Mouse (Mus musculus): ENCODE measurements around the gene Fry. TPM values are rescaled to one million over a fixed set of nuclear protein-coding genes. Genes with fewer than 3 reads are reported as not detected.
A peak's percentile ranks its signal among the peaks of the same experiment; 100 is the strongest.

Fry gene
- polyA plus RNA-seq, 1 experiment from 2014 or later, result 22.4 TPM

DNA sequence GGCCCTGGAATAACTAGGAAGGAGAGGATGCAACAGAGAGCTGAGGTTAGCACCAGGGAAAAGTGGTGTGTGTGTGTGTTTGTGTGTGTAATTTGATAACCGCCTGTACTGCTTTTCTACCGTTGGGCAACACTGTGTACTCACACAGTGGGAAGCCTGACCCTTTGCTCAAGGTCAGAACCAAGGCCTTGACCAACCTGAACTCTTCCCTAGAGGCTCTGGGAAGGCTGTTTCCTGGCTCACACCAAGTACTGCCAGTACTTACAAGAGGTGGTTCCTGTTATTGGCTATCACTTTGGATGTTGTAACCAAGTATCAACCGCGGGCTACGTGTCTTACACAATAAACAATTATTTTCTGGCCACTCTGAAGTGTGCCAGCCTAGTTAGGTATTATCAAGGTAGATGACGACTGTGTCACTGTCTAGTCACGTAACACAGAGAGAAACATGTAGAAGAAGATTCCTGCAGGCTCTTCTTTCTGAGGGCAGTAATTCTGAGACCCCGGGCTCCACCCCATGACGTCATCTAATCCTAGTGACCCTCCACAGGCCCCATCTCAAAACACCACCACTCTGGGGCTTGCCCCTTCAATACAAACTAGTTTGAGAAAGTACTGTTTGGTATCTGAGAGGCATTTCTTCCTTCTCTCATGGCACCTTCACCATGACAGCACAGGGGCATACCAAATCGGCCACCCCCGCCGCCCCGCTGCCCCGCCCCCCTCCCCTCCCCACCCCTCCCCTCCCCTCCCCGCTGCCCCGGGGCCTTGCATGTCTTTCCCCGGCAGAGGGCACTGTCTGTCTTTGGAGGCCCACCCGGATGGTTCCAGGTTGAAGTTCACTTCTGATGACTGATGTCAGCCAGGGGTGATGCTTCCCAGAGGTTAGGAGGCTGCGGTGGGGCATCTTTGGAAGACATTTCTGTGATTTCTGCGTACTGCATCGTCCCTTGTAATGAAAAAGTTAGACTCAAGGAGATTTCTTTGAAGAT is 114.0 kb downstream of the Fry start:
- Histone ChIP-seq H3K27ac (ENCODE audit: low read depth, low read length) (no peak overlapping the region), H3K9ac (ENCODE audit: low read depth, low read length) (no peak overlapping the region), H3K4me1 (replicated peaks; ENCODE audit: control insufficient read depth, insufficient read depth, low read length) (no peaks in the 10 kb centered on the region), H3K36me3 (ENCODE audit: control insufficient read depth, insufficient read depth, low read length) (no peaks in the 10 kb centered on the region), H3K4me2 (replicated peaks; ENCODE audit: low read depth, low read length) (no peak overlapping the region), H3K4me3 (ENCODE audit: low read depth, low read length) (no peak overlapping the region), H3K27me3 (ENCODE audit: control insufficient read depth, insufficient read depth, low read length) (no peaks in the 10 kb centered on the region), H3K9me3 (ENCODE audit: control insufficient read depth, low read length) (no peaks in the 10 kb centered on the region)
- DNase-seq (ENCODE audit: low spot score) (peak; percentile 61), ATAC-seq (ENCODE audit: low FRiP score) (peak; percentile 74)
- 47% methylated on average over 14 of the region's 21 CpGs for WGBS

GRCm38 (mm10) chr5:150233154-150233886 is 114.9 kb downstream of the Fry start:
- 62% methylated on average over 17 of the region's 17 CpGs for WGBS
- no peak overlapping the region for H3K4me2 ChIP-seq (replicated peaks; ENCODE audit: low read depth, low read length)

DNA sequence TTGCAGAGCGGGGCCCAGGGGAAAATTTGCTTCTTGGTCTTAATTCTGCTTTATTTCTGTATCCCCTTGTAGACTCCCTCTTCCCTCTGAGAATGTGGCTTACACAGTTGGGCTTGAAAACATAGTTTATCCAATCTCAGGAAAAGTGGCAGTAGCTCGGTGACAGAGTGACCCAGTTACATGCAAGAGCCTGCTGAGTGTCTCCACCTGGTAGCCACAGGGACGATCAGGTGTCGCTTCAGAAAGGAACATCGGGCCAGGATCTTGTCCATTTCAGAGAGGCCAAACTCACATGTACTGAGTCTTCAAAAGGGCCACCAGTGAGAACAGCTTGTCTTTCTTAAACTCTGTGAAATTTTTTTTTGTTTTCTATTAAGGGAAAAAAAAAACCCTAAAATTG is 117.5 kb downstream of the Fry start:
- ATAC-seq (ENCODE audit: low FRiP score), result no peak
- no peak overlapping the region for H3K4me3 ChIP-seq (ENCODE audit: low read depth, low read length)
- no peak overlapping the region for H3K4me2 ChIP-seq (replicated peaks; ENCODE audit: low read depth, low read length)
- no peak overlapping the region for H3K9ac ChIP-seq (ENCODE audit: low read depth, low read length)
- no peak for DNase-seq (ENCODE audit: low spot score)
- no peak overlapping the region for H3K27ac ChIP-seq (ENCODE audit: low read depth, low read length)
- H3K4me1 ChIP-seq (replicated peaks; ENCODE audit: control insufficient read depth, insufficient read depth, low read length), result no peaks in the 10 kb centered on the region
- no peaks in the 10 kb centered on the region for H3K9me3 ChIP-seq (ENCODE audit: control insufficient read depth, low read length)
- H3K27me3 ChIP-seq (ENCODE audit: control insufficient read depth, insufficient read depth, low read length), result no peaks in the 10 kb centered on the region
- 92% methylated on average over 5 of the region's 5 CpGs for WGBS
- H3K36me3 ChIP-seq (ENCODE audit: control insufficient read depth, insufficient read depth, low read length), result no peaks in the 10 kb centered on the region

More at GRCm38 (mm10) chr5:150233154-150233886, 114.9 kb downstream of the Fry start:
- Histone ChIP-seq H3K4me3 (ENCODE audit: low read depth, low read length) (no peak overlapping the region), H3K27me3 (ENCODE audit: control insufficient read depth, insufficient read depth, low read length) (no peaks in the 10 kb centered on the region), H3K9ac (ENCODE audit: low read depth, low read length) (no peak overlapping the region), H3K27ac (ENCODE audit: low read depth, low read length) (no peak overlapping the region), H3K9me3 (ENCODE audit: control insufficient read depth, low read length) (no peaks in the 10 kb centered on the region), H3K36me3 (ENCODE audit: control insufficient read depth, insufficient read depth, low read length) (no peaks in the 10 kb centered on the region), H3K4me1 (replicated peaks; ENCODE audit: control insufficient read depth, insufficient read depth, low read length) (no peaks in the 10 kb centered on the region)
- ATAC-seq (ENCODE audit: low FRiP score), result peak; percentile 69
- DNase-seq (ENCODE audit: low spot score), result peak; percentile 74

- Histone ChIP-seq H3K4me3 (ENCODE audit: low read depth, low read length) (no peak overlapping the region), H3K9ac (ENCODE audit: low read depth, low read length) (no peak overlapping the region), H3K4me1 (replicated peaks; ENCODE audit: control insufficient read depth, insufficient read depth, low read length) (no peaks in the 10 kb centered on the region), H3K27me3 (ENCODE audit: control insufficient read depth, insufficient read depth, low read length) (no peaks in the 10 kb centered on the region), H3K36me3 (ENCODE audit: control insufficient read depth, insufficient read depth, low read length) (no peaks in the 10 kb centered on the region), H3K9me3 (ENCODE audit: control insufficient read depth, low read length) (no peaks in the 10 kb centered on the region), H3K4me2 (replicated peaks; ENCODE audit: low read depth, low read length) (no peak overlapping the region), H3K27ac (ENCODE audit: low read depth, low read length) (no peak overlapping the region)
- ATAC-seq (ENCODE audit: low FRiP score) (no peak), DNase-seq (ENCODE audit: low spot score) (no peak)
Observed at GRCm38 (mm10) chr5:150236597-150236996, 118.2 kb downstream of the Fry start.

- DNase-seq (ENCODE audit: low spot score), result no peak
- WGBS, result 92% methylated on average over 9 of the region's 9 CpGs
Observed at GRCm38 (mm10) chr5:150241638-150242037, 123.2 kb downstream of the Fry start.

DNA sequence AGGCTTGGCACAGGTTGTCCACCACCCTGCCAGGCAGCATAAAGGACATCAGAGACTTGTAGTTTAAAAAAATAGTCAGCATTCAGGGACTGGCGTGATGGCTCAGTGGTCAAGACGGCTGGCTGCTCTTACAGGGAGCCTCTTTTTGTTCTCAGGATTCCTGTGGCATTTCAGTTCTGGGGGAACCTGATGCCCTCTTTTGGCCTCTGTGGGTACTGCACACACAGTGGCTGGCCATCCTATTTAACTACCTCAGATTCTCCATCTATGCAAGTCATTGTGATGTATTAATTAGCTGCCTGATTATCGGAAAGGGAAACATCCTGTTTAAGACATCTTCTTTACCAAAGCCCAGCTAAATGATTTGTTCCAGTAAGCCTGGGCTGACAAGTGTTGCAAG is 128.3 kb downstream of the Fry start:
- H3K27ac ChIP-seq (ENCODE audit: low read depth, low read length), result no peak overlapping the region
- H3K27me3 ChIP-seq (ENCODE audit: control insufficient read depth, insufficient read depth, low read length), result no peaks in the 10 kb centered on the region
- ATAC-seq (ENCODE audit: low FRiP score), result no peak
- H3K36me3 ChIP-seq (ENCODE audit: control insufficient read depth, insufficient read depth, low read length), result no peaks in the 10 kb centered on the region
- H3K9ac ChIP-seq (ENCODE audit: low read depth, low read length), result no peak overlapping the region
- peak; percentile 22 for DNase-seq (ENCODE audit: low spot score)
- WGBS, result 83% methylated on average over 3 of the region's 3 CpGs
- H3K4me1 ChIP-seq (replicated peaks; ENCODE audit: control insufficient read depth, insufficient read depth, low read length), result no peaks in the 10 kb centered on the region
- H3K9me3 ChIP-seq (ENCODE audit: control insufficient read depth, low read length), result no peaks in the 10 kb centered on the region
- no peak overlapping the region for H3K4me2 ChIP-seq (replicated peaks; ENCODE audit: low read depth, low read length)
- no peak overlapping the region for H3K4me3 ChIP-seq (ENCODE audit: low read depth, low read length)

More at GRCm38 (mm10) chr5:150241638-150242037, 123.2 kb downstream of the Fry start:
- Histone ChIP-seq H3K4me2 (replicated peaks; ENCODE audit: low read depth, low read length) (no peak overlapping the region), H3K36me3 (ENCODE audit: control insufficient read depth, insufficient read depth, low read length) (no peaks in the 10 kb centered on the region), H3K27me3 (ENCODE audit: control insufficient read depth, insufficient read depth, low read length) (no peaks in the 10 kb centered on the region), H3K9ac (ENCODE audit: low read depth, low read length) (no peak overlapping the region), H3K9me3 (ENCODE audit: control insufficient read depth, low read length) (no peaks in the 10 kb centered on the region), H3K4me1 (replicated peaks; ENCODE audit: control insufficient read depth, insufficient read depth, low read length) (no peaks in the 10 kb centered on the region), H3K4me3 (ENCODE audit: low read depth, low read length) (no peak overlapping the region), H3K27ac (ENCODE audit: low read depth, low read length) (no peak overlapping the region)
- no peak for ATAC-seq (ENCODE audit: low FRiP score)

DNA sequence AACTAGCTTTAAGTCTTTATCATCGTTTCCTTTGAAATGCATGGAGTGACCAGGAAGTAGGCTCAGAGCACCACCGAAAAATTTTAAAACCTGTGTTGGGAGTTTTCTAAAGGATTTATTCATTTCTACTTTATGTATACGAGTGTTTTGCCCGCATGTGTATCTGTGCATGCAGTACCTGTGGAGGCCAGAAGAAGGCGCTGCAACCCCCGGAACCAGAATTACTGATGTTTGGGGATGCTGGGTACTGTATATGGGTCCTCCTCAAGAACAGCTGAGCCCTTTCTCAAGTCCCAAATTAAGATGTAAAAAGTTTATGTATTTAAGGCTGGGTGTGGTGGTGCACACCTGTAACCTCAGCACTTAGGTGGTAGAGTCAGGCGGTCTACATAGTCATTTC is 139.3 kb downstream of the Fry start:
- peak; percentile 11 for DNase-seq (ENCODE audit: low spot score)
- ATAC-seq (ENCODE audit: low FRiP score), result no peak
- no peak overlapping the region for H3K9ac ChIP-seq (ENCODE audit: low read depth, low read length)
- H3K27me3 ChIP-seq (ENCODE audit: control insufficient read depth, insufficient read depth, low read length), result no peaks in the 10 kb centered on the region
- no peak overlapping the region for H3K4me2 ChIP-seq (replicated peaks; ENCODE audit: low read depth, low read length)
- no peaks in the 10 kb centered on the region for H3K4me1 ChIP-seq (replicated peaks; ENCODE audit: control insufficient read depth, insufficient read depth, low read length)
- H3K4me3 ChIP-seq (ENCODE audit: low read depth, low read length), result no peak overlapping the region
- H3K27ac ChIP-seq (ENCODE audit: low read depth, low read length), result no peak overlapping the region
- no peaks in the 10 kb centered on the region for H3K9me3 ChIP-seq (ENCODE audit: control insufficient read depth, low read length)
- 80% methylated on average over 7 of the region's 7 CpGs for WGBS
- no peaks in the 10 kb centered on the region for H3K36me3 ChIP-seq (ENCODE audit: control insufficient read depth, insufficient read depth, low read length)

DNA sequence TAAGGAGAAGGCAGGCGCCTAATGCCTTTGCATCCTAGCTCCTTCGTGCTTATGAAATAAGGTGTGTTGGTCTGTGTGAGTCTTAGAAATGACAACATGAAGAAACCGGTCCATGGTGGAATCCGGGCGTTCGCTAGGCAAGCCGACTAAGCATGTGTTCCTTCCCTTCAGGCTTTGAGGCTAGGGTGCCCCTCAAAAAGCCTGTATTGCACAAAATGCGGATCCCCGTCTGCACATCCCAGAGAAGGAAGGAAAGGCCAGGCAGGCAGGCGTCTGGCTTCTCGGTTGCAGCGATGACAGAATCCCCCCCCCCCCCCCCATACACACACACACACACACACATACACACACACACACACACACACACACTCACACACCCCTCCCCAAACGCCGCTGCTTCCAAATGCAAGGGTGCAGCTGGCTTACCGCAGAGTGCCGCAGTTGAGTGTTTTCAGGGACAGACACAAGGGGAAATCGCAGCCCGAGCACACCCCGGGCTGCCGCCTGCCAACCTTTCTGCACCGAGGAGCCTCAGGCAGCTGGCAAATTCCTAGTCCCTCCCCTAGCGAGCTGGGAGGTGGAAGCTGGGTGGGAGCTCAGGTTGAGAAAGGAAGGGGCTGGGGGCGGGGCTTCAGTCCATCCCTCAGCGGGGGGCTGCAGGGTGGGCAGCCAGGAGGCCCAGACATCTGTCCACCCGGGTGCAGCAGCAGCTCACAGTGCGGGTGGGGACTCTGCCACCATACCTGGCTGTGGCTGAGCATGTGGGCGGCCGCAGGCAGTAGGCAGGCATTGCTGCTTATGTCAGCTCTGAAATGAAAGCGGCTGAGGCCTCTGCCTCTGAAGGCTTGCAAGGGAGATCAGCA is 141.0 kb downstream of the Fry start:
- H3K4me1 ChIP-seq (replicated peaks; ENCODE audit: control insufficient read depth, insufficient read depth, low read length), result no peaks in the 10 kb centered on the region
- H3K9me3 ChIP-seq (ENCODE audit: control insufficient read depth, low read length), result no peaks in the 10 kb centered on the region
- DNase-seq (ENCODE audit: low spot score) (peak; percentile 57), ATAC-seq (ENCODE audit: low FRiP score) (peak; percentile 88)
- H3K27me3 ChIP-seq (ENCODE audit: control insufficient read depth, insufficient read depth, low read length), result no peaks in the 10 kb centered on the region
- peak overlapping the region; percentile 31 for H3K4me3 ChIP-seq (ENCODE audit: low read depth, low read length)
- peak overlapping the region; percentile 54 for H3K4me2 ChIP-seq (replicated peaks; ENCODE audit: low read depth, low read length)
- H3K9ac ChIP-seq (ENCODE audit: low read depth, low read length), result peak overlapping the region; percentile 51
- WGBS, result 3% methylated on average over 27 of the region's 29 CpGs
- no peaks in the 10 kb centered on the region for H3K36me3 ChIP-seq (ENCODE audit: control insufficient read depth, insufficient read depth, low read length)
- peak overlapping the region; percentile 65 for H3K27ac ChIP-seq (ENCODE audit: low read depth, low read length)
